Mouse (Mus musculus): ENCODE measurements around the gene Antxr1.

DNA sequence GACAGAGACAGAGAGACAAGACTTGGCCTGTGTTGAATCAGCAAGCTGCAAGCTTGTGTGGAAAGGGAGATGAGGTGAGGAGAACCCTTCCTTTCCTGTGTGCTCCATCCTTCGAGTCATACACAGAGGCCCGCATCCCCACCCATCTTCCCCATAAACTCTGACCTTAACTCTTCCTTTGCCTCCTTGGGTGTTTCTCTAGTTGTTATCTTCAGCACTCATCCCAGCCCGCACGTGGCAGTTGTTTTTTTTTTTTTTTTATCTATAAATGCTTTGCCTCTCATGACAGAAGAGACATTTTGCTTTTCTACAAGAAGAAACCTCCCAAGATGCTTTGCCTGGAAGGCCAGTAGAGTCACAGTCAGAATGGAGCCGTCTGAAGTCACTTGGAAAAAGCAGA is 197.1 kb downstream of the Antxr1 start:
- TF ChIP-seq CTCF (IDR thresholded peaks at IDR 0.05; ENCODE audit: insufficient read depth, low read length) (no peak), POLR2A (IDR thresholded peaks at IDR 0.05; ENCODE audit: borderline replicate concordance, extremely low read depth, low read depth, low read length) (no peak)

Data from lung, adult 2 months (tissue).